Mouse (Mus musculus) brain, embryonic 14.5 days (tissue): ENCODE results near the gene Rapgef1.

Source experiments
- CTCF ChIP-seq: fragments of 200-500 bp; IDR thresholded peaks from 2 replicates; pipeline ENCODE4 v1.5.1; 2012; ENCODE audit warnings: inconsistent platforms, mild to moderate bottlenecking, moderate library complexity, borderline replicate concordance; ENCODE audit not compliant: insufficient read depth, insufficient read length; ENCODE audit errors: extremely low read depth
- POLR2A ChIP-seq: fragments of 200-500 bp; IDR thresholded peaks from 2 replicates; pipeline ENCODE4 v1.6.1; 2012; ENCODE audit warnings: mild to moderate bottlenecking, inconsistent platforms, borderline replicate concordance; ENCODE audit not compliant: poor library complexity, insufficient read depth, insufficient read length, severe bottlenecking; ENCODE audit errors: extremely low read depth

DNA sequence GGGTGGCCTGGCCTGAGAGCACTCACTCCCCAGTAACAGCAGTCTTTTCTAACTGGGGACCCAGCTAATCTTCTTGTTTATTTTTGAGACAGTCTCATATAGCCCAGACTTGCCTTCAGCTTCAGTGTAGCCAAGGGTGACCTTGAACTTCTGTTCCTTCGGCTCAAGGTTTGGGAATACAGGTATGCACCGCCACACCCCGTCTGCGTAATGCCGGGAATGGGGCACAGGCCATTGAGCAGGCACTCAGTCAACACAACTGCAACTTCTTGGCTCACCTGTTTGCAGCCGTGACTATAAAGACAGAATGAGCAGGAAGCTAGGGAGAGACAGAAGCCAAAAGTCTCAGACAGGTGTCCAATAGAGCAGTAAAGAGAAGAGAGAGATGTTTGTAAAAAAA lies 124.7 kb downstream of the Rapgef1 start:
- TF ChIP-seq POLR2A (no peak), CTCF (no peak)
